Mouse (Mus musculus) spleen, adult 2 months (tissue): ENCODE data around the gene Pdf.

ENCODE experiments used
- CTCF ChIP-seq: fragments of 200-500 bp; IDR thresholded peaks from 2 replicates; pipeline ENCODE4 v1.5.1; 2011; ENCODE audit warnings: mild to moderate bottlenecking, inconsistent platforms; ENCODE audit not compliant: insufficient read depth, insufficient read length, insufficient replicate concordance; ENCODE audit errors: extremely low read depth
- POLR2A ChIP-seq: fragments of 200-500 bp; IDR thresholded peaks from 2 replicates; pipeline ENCODE4 v1.6.1; 2011; ENCODE audit warnings: low read depth, low read length, inconsistent platforms

DNA sequence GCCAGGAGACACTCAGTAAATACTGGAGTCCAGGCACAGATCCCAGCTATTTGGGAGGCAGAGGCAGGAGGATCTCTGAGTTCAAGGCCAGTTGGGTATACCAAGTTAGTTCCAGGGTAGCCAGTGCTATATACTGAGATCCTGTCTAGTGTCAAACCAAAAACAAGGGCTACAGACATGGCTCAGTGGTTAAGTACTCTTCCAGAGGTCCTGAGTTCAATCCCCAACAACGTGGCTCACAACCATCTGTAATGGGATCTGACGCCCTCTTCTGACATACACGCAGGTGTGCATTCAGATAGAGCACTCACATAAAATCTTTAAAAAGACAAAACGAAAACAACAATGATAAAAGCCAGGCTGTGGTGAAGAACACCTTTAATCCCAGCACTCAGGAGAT is 1.1 kb upstream of the Pdf start:
- no peak for TF ChIP-seq CTCF
- no peak for TF ChIP-seq POLR2A
